In the genomic region with DNA sequence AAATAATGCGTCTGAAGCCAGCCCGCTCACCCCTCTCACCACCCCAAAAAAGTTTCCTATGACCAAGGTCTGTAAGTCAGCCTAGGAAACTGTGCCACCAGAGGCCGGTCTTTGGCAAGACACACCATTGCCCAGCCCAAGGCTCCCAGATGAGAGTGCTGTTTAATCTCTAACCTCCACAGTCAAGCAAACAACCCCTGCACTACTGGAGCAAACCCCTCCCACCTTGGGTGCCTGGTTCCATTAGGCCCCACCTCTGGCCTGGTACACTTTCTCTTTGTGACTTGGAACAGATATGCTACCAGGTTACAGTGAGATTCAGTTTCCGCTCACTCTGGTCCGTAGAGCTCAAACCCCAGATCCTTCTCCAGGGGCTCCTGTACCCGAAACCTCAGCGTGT, we compare ENCODE assay signal across 14 mouse cellular contexts. TPM values are rescaled to one million over a fixed set of nuclear protein-coding genes. Genes with fewer than 3 reads are reported as not detected.
DNase-seq lines count a peak whose midpoint lies in the region; ATAC-seq and TF ChIP-seq lines count a peak whose summit lies in the region.
"Had no signal": no experiment of that assay in that cellular context is flagged by ENCODE, and none has a peak within 500 bp of the region (broad histone marks: within the 10 kb centered on the region; RNA-seq: fewer than 3 reads in every experiment).

No protein-coding gene starts in this region.

- TF ChIP-seq CTCF in layer of hippocampus, adult 2 months (conservative IDR thresholded peaks at IDR 0.05), result no peak

- H3K27me3 ChIP-seq in liver, embryonic 13.5 days, result peaks cover 53% of the 10 kb centered on the region
- H3K27me3 ChIP-seq in stomach, embryonic 16.5 days (ENCODE audit: control insufficient read depth, insufficient read depth, low read length), result peaks cover 3% of the 10 kb centered on the region; the same call in 1 of the 2 replicates

- H3K4me3 ChIP-seq in liver, embryonic 13.5 days (replicated peaks), result no peak overlapping the region
- H3K4me3 ChIP-seq in stomach, embryonic 16.5 days (replicated peaks; ENCODE audit: low read length), result peak overlapping the region; percentile 18; the same call in 1 of the 2 replicates
- no peak overlapping the region for H3K4me3 ChIP-seq in layer of hippocampus, adult 2 months

- peak; percentile 25 for DNase-seq in ovary, postnatal 36 days (ENCODE audit: low spot score)
- DNase-seq in ovary, postnatal 14 days (ENCODE audit: low spot score), result no peak
- peak; percentile 76 to 79 for DNase-seq in kidney, adult 8-10 months
- DNase-seq in liver, embryonic 13.5 days, result no peak
- no peak for DNase-seq in cerebellum, postnatal 4 days (ENCODE audit: low spot score in 2 of 2)
- no peak for DNase-seq in layer of hippocampus, adult 2 months (ENCODE audit: low spot score in 2 of 2)
- no peak for DNase-seq in right cerebral cortex, adult 18-20 months
- DNase-seq: right cerebral cortex, postnatal 25 days had no signal

- H3K36me3 ChIP-seq in liver, embryonic 13.5 days, result no peaks in the 10 kb centered on the region
- H3K36me3 ChIP-seq in stomach, embryonic 16.5 days (ENCODE audit: control insufficient read depth, insufficient read depth, low read length), result no peaks in the 10 kb centered on the region

- 74% methylated on average over 7 of the region's 7 CpGs for WGBS in liver, embryonic 13.5 days (ENCODE audit: insufficient replicate concordance)
- 58% methylated on average over 7 of the region's 7 CpGs for WGBS in stomach, embryonic 16.5 days

- ATAC-seq in liver, embryonic 13.5 days (ENCODE audit: low read depth), result peak; percentile 66
- ATAC-seq in stomach, embryonic 16.5 days (ENCODE audit: insufficient read depth, low FRiP score), result peak; percentile 81

- H3K4me2 ChIP-seq in liver, embryonic 13.5 days, result peak overlapping the region; percentile 21; the same call in 1 of the 2 replicates
- peak overlapping the region; percentile 35 for H3K4me2 ChIP-seq in stomach, embryonic 16.5 days (ENCODE audit: low read depth, low read length)

- peaks cover 30% of the 10 kb centered on the region for H3K4me1 ChIP-seq in liver, embryonic 13.5 days (replicated peaks)
- H3K4me1 ChIP-seq in stomach, embryonic 16.5 days (ENCODE audit: control insufficient read depth, insufficient read depth, low read length), result 0 out of 2 replicates have a peak, but pooled peaks cover 12% of the 10 kb centered on the region

- no peaks in the 10 kb centered on the region for H3K9me3 ChIP-seq in liver, embryonic 13.5 days (replicated peaks)
- no peaks in the 10 kb centered on the region for H3K9me3 ChIP-seq in stomach, embryonic 16.5 days (replicated peaks; ENCODE audit: control insufficient read depth, low read length)

- H3K27ac ChIP-seq in liver, embryonic 13.5 days, result peak overlapping the region; percentile 6; the same call in 1 of the 2 replicates
- H3K27ac ChIP-seq in stomach, embryonic 16.5 days (ENCODE audit: low read length), result peak overlapping the region; percentile 60
- H3K27ac ChIP-seq in layer of hippocampus, adult 2 months, result no peak overlapping the region

- H3K9ac ChIP-seq in liver, embryonic 13.5 days, result no peak overlapping the region
- peak overlapping the region; percentile 26; the same call in 1 of the 2 replicates for H3K9ac ChIP-seq in stomach, embryonic 16.5 days (ENCODE audit: low read length)

RNA-seq across cellular contexts. Expression of a gene that starts 11.9 kb away (rescaled TPM):
- 0.99 and 1.6 TPM in 2 replicates for polyA plus RNA-seq in liver, embryonic 13.5 days (2015; fragmentation: Nextera tagmentation; extraction: Ambion mirVana)
- 47.3 and 61.7 TPM in 2 replicates for polyA plus RNA-seq in stomach, embryonic 16.5 days (2015; fragmentation: Nextera tagmentation; extraction: Ambion mirVana)
- 10 to 100 TPM; 11.1 to 14.1 TPM for total RNA-seq in layer of hippocampus, adult 2 months (2021)
- total RNA-seq: MEL; monocyte, adult 5-6 weeks had no signal

RNA-seq across cellular contexts. Expression of a gene that starts 41.3 kb away (rescaled TPM):
- polyA plus RNA-seq in liver, embryonic 13.5 days (2015; fragmentation: Nextera tagmentation; extraction: Ambion mirVana), result 1.5 and 2.8 TPM in 2 replicates
- 8.6 and 32.4 TPM in 2 replicates for polyA plus RNA-seq in stomach, embryonic 16.5 days (2015; fragmentation: Nextera tagmentation; extraction: Ambion mirVana)
- 10 to 100 TPM; 88.5 to 92.2 TPM for total RNA-seq in layer of hippocampus, adult 2 months (2021)
- total RNA-seq: MEL had no signal

RNA-seq across cellular contexts. Expression of a gene that starts 41.4 kb away (rescaled TPM):
- polyA plus RNA-seq in liver, embryonic 13.5 days (2015; fragmentation: Nextera tagmentation; extraction: Ambion mirVana), result not detected in 2 replicates
- polyA plus RNA-seq in stomach, embryonic 16.5 days (2015; fragmentation: Nextera tagmentation; extraction: Ambion mirVana), result not detected in 2 replicates
- 1 to 10 TPM; 1.3 to 1.6 TPM for total RNA-seq in layer of hippocampus, adult 2 months (2021)
- total RNA-seq: MEL; monocyte, adult 5-6 weeks had no signal

RNA-seq across cellular contexts. Expression of a gene that starts 44.9 kb away (rescaled TPM):
- not detected in 2 replicates for polyA plus RNA-seq in liver, embryonic 13.5 days (2015; fragmentation: Nextera tagmentation; extraction: Ambion mirVana)
- not detected in 2 replicates for polyA plus RNA-seq in stomach, embryonic 16.5 days (2015; fragmentation: Nextera tagmentation; extraction: Ambion mirVana)
- under 1 TPM in 1 of 2 experiments, not detected in 1; 0.15 TPM for total RNA-seq in layer of hippocampus, adult 2 months (2021)
- total RNA-seq: layer of hippocampus, adult 18-20 months; MEL; monocyte, adult 5-6 weeks had no signal
- polyA plus RNA-seq: embryonic facial prominence, embryonic 11.5 days; urinary bladder, adult 2 months had no signal

Comparison
In these comparisons a context has a peak if more than half of its experiments do, and no peak if none do; other contexts are left out.
1. DNase-seq: peak in ovary, postnatal 36 days (single experiment) and kidney, adult 8-10 months (2 of 2); none in ovary, postnatal 14 days (single experiment), liver, embryonic 13.5 days (single experiment), cerebellum, postnatal 4 days (0 of 2), layer of hippocampus, adult 2 months (0 of 2) and right cerebral cortex, adult 18-20 months (single experiment).
2. RNA of a gene that starts 11.9 kb away (polyA plus RNA-seq): 47.3 to 61.7 TPM in stomach, embryonic 16.5 days; 0.99 to 1.6 TPM in liver, embryonic 13.5 days; every median in the first group is over 10 times any median in the second.